Mouse (Mus musculus): ENCODE measurements around the gene Ccn2.

DNA sequence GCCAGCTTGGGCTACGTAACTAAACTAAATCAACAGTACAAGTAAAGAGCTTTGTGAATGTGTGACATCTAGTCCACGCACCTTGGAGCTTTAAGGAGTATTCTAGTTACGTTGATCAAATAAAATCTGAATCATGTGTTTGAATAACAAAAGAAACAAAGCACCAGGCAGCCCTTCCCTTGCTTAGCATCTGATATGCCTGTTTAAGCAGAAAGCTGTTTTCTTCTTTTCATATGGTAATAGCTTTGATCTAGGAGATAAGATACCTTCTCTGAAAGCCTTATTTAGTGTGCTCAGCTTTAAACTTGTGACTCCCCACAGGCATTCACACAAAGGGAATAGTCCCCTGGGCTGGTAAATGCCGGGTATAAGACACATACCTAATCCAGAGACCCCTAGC lies 4.7 kb upstream of the Ccn2 start:
- TF ChIP-seq CTCF (IDR thresholded peaks at IDR 0.05; ENCODE audit: low read depth, low read length) (no peak), GATA1 (IDR thresholded peaks at IDR 0.05; ENCODE audit: borderline replicate concordance, low read length) (no peak), TAL1 (conservative IDR thresholded peaks at IDR 0.05; ENCODE audit: low read depth, low read length) (no peak), POLR2AphosphoS5 (IDR thresholded peaks at IDR 0.05; ENCODE audit: insufficient replicate concordance, low read depth, low read length) (no peak)

All from G1E (cell line).